8 mouse cellular contexts compared by ENCODE assay signal in genomic region chr4:120380811-120381391, GRCm38 (mm10). TPM values are rescaled to one million over a fixed set of nuclear protein-coding genes. Genes with fewer than 3 reads are reported as not detected.
DNase-seq lines count a peak whose midpoint lies in the region; ATAC-seq lines count a peak whose summit lies in the region.

No protein-coding gene starts in this region.

- H3K9me3 ChIP-seq in hindbrain, embryonic 16.5 days (ENCODE audit: control insufficient read depth, low read length) = no peaks in the 10 kb centered on the region

- peak; percentile 97 for ATAC-seq in common myeloid progenitor, adult 5-6 weeks (replicated peaks; ENCODE audit: low read depth, poor library complexity, severe bottlenecking)
- ATAC-seq in hindbrain, embryonic 16.5 days = peak; percentile 88
- no peak for ATAC-seq in activated CD4-positive, CD25-positive, alpha-beta regulatory T cell, adult 4 months

- no peak overlapping the region for H3K27ac ChIP-seq in hindbrain, embryonic 16.5 days (ENCODE audit: low read depth, low read length)

- DNase-seq in R1 (ENCODE audit: low read depth, low spot score) = peak; percentile 85
- DNase-seq in gastrocnemius, adult 8-10 months (ENCODE audit: low spot score in 2 of 2) = peak; percentile 73 to 86
- DNase-seq in left cerebral cortex, adult 11 months (ENCODE audit: low spot score) = peak; percentile 68
- peak; percentile 83 for DNase-seq in lung, postnatal 36 days
- DNase-seq in retina, postnatal 7 days (ENCODE audit: low read depth, low spot score) = peak; percentile 74

- no peaks in the 10 kb centered on the region for H3K27me3 ChIP-seq in hindbrain, embryonic 16.5 days (replicated peaks; ENCODE audit: control insufficient read depth, insufficient read depth, low read length)

- H3K36me3 ChIP-seq in hindbrain, embryonic 16.5 days (ENCODE audit: control insufficient read depth, insufficient read depth, low read length) = no peaks in the 10 kb centered on the region

- H3K4me3 ChIP-seq in hindbrain, embryonic 16.5 days (ENCODE audit: low read length) = no peak overlapping the region

- no peak overlapping the region for H3K9ac ChIP-seq in hindbrain, embryonic 16.5 days (ENCODE audit: low read depth, low read length)

- peaks cover 4% of the 10 kb centered on the region; the same call in 1 of the 2 replicates for H3K4me1 ChIP-seq in hindbrain, embryonic 16.5 days (ENCODE audit: control insufficient read depth, insufficient read depth, low read depth, low read length)

- no peak overlapping the region for H3K4me2 ChIP-seq in hindbrain, embryonic 16.5 days (ENCODE audit: low read length)

- WGBS in hindbrain, embryonic 16.5 days = 7% methylated on average over 7 of the region's 7 CpGs

RNA-seq across cellular contexts. Expression of gene Scmh1, which starts 24.2 kb away (rescaled TPM):
- 19.1 and 31.0 TPM in 2 replicates for total RNA-seq in common myeloid progenitor, adult 5-6 weeks (2017)
- 10 to 100 TPM; 48.4 to 55.5 (median 53.9) TPM for total RNA-seq in gastrocnemius, adult 8-10 months (2022)
- 74.5 and 90.0 TPM in 2 replicates for polyA plus RNA-seq in hindbrain, embryonic 16.5 days (2015; fragmentation: Nextera tagmentation; extraction: Ambion mirVana)
- 1 to 10 TPM; 6.9 to 8.5 TPM for polyA plus RNA-seq in activated CD4-positive, CD25-positive, alpha-beta regulatory T cell, adult 4 months (2017; shearing (Covaris generic))
